Mouse (Mus musculus): ENCODE measurements around the gene Gm14391.
"Not testable (repeated sequence)": the region's sequence is repeated elsewhere in the genome, so short reads cannot be mapped to it uniquely, and the experiment has no call there.

- TF ChIP-seq POLR2A (IDR thresholded peaks at IDR 0.05; ENCODE audit: low read depth, low read length); CTCF (IDR thresholded peaks at IDR 0.05; ENCODE audit: extremely low read depth, insufficient read depth, insufficient read length, insufficient replicate concordance): not testable (repeated sequence)
These were observed at the start of gene Gm14391 for GRCm38 (mm10) chr2:175206732-175207131.
